Mouse (Mus musculus): ENCODE results near the gene Cry2. TPM values are rescaled to one million over a fixed set of nuclear protein-coding genes. Genes with fewer than 3 reads are reported as not detected.
A peak's percentile ranks its signal among the peaks of the same experiment; 100 is the strongest.
"Not testable (repeated sequence)": the region's sequence is repeated elsewhere in the genome, so short reads cannot be mapped to it uniquely, and the experiment has no call there.

Gene Cry2
- total RNA-seq (2021) = 10 to 100 TPM; 18.5 to 21.2 TPM
- long read RNA-seq, experiment 1, transcript Cry2-201 (12 exons, 3,976 nt) = major isoform, 46 of 58 reads
- long read RNA-seq, experiment 1, partial matches to known transcripts = 12 of 58 reads
- long read RNA-seq, experiment 1, other reads (novel, unspliced or antisense) = 0 of 58 reads
- long read RNA-seq, experiment 2, transcript Cry2-201 (12 exons, 3,976 nt) = major isoform, 33 of 42 reads
- long read RNA-seq, experiment 2, partial matches to known transcripts = 8 of 42 reads
- long read RNA-seq, experiment 2, other reads (novel, unspliced or antisense) = 1 of 42 reads

- peak; percentile 99 for DNase-seq (ENCODE audit: low spot score)
Measured at GRCm38 (mm10) chr2:92433578-92434374, at the start of gene Cry2. Gene Cry2 (minus strand): TSS chr2:92434043.

GRCm38 (mm10) chr2:92483505-92483904, 49.7 kb upstream of the Cry2 start:
- DNase-seq (ENCODE audit: low spot score) = no peak

GRCm38 (mm10) chr2:92482551-92482950, 48.7 kb upstream of the Cry2 start:
- no peak for DNase-seq (ENCODE audit: low spot score)

- no peak for DNase-seq (ENCODE audit: low spot score)
Measured at GRCm38 (mm10) chr2:92478313-92478688, 44.5 kb upstream of the Cry2 start.

- DNase-seq (ENCODE audit: low spot score) = no peak
Measured at GRCm38 (mm10) chr2:92477672-92478312, 43.9 kb upstream of the Cry2 start.

- not testable (repeated sequence) for DNase-seq (ENCODE audit: low spot score)
Measured at GRCm38 (mm10) chr2:92476580-92476979, 42.7 kb upstream of the Cry2 start.

GRCm38 (mm10) chr2:92475711-92476110, 41.9 kb upstream of the Cry2 start:
- no peak for DNase-seq (ENCODE audit: low spot score)

- no peak for DNase-seq (ENCODE audit: low spot score)
Measured at GRCm38 (mm10) chr2:92474920-92475319, 41.1 kb upstream of the Cry2 start.

GRCm38 (mm10) chr2:92471886-92472670, 38.2 kb upstream of the Cry2 start:
- no peak for DNase-seq (ENCODE audit: low spot score)

- DNase-seq (ENCODE audit: low spot score) = no peak
Measured at GRCm38 (mm10) chr2:92464690-92465089, 30.8 kb upstream of the Cry2 start.

GRCm38 (mm10) chr2:92461215-92461614, 27.4 kb upstream of the Cry2 start:
- DNase-seq (ENCODE audit: low spot score) = no peak

- DNase-seq (ENCODE audit: low spot score) = no peak
Measured at GRCm38 (mm10) chr2:92459921-92460707, 26.3 kb upstream of the Cry2 start, which contains the start of gene Slc35c1. Gene Slc35c1 (minus strand): TSS chr2:92460538.

- DNase-seq (ENCODE audit: low spot score) = peak; percentile 74
Measured at GRCm38 (mm10) chr2:92459141-92459920, 25.5 kb upstream of the Cry2 start.

GRCm38 (mm10) chr2:92458481-92458880, 24.6 kb upstream of the Cry2 start:
- DNase-seq (ENCODE audit: low spot score) = no peak

- DNase-seq (ENCODE audit: low spot score) = no peak
Measured at GRCm38 (mm10) chr2:92456970-92457530, 23.2 kb upstream of the Cry2 start.

GRCm38 (mm10) chr2:92455704-92456103, 21.9 kb upstream of the Cry2 start:
- DNase-seq (ENCODE audit: low spot score) = no peak

GRCm38 (mm10) chr2:92454166-92454565, 20.3 kb upstream of the Cry2 start:
- no peak for DNase-seq (ENCODE audit: low spot score)

- no peak for DNase-seq (ENCODE audit: low spot score)
Measured at GRCm38 (mm10) chr2:92451126-92451525, 17.3 kb upstream of the Cry2 start.

GRCm38 (mm10) chr2:92447121-92447740, 13.4 kb upstream of the Cry2 start:
- DNase-seq (ENCODE audit: low spot score) = no peak
